Mouse (Mus musculus) myocyte (in vitro differentiated cells): ENCODE results near the gene Hcn1. TPM values are rescaled to one million over a fixed set of nuclear protein-coding genes. Genes with fewer than 3 reads are reported as not detected.

Source experiments
- H3K27me3 ChIP-seq: one replicate; pipeline ENCODE4 v1.6.1; 2011; ENCODE audit not compliant: control insufficient read depth, insufficient read depth, insufficient read length
- H3K36me3 ChIP-seq: one replicate; pipeline ENCODE4 v1.6.1; 2011; ENCODE audit not compliant: control insufficient read depth, insufficient read depth
- H3K4me2 ChIP-seq: one replicate; pipeline ENCODE4 v1.6.1; 2011; ENCODE audit warnings: low read depth, control low read depth
- H3K4me3 ChIP-seq: one replicate; pipeline ENCODE4 v1.5.1; 2011; ENCODE audit warnings: mild to moderate bottlenecking, control low read depth, moderate library complexity
- H3K79me2 ChIP-seq: one replicate; pipeline ENCODE4 v1.6.1; 2011; ENCODE audit not compliant: control insufficient read depth, insufficient read depth
- H3ac ChIP-seq: one replicate; pipeline ENCODE4 v1.6.1; 2011; ENCODE audit not compliant: control insufficient read depth, insufficient read length
- CEBPB ChIP-seq: IDR thresholded peaks from 2 replicates; pipeline ENCODE4 v1.6.1; 2011; ENCODE audit warnings: mild to moderate bottlenecking, moderate library complexity; ENCODE audit not compliant: poor library complexity, insufficient read depth, severe bottlenecking
- E2F4 ChIP-seq: IDR thresholded peaks from one replicate; pipeline ENCODE4 v1.6.1; 2011; ENCODE audit warnings: mild to moderate bottlenecking, control low read depth, moderate library complexity; ENCODE audit not compliant: insufficient read depth
- MAX ChIP-seq: IDR thresholded peaks from one replicate; pipeline ENCODE4 v1.6.1; 2011; ENCODE audit warnings: low read depth, mild to moderate bottlenecking, control low read depth
- MYOD1 ChIP-seq, 3 experiments: IDR thresholded peaks; one replicate each; pipeline ENCODE4 v1.6.1; 2011; ENCODE audit warnings: control low read depth in 2 of 3, low read depth in 2 of 3, mild to moderate bottlenecking in 2 of 3, moderate library complexity in 1 of 3; ENCODE audit not compliant: insufficient read length in 2 of 3, control insufficient read depth in 1 of 3
- MYOG ChIP-seq, 3 experiments: IDR thresholded peaks; one replicate each; pipeline ENCODE4 v1.6.1; 2011; ENCODE audit warnings: control low read depth in 2 of 3, low read depth in 2 of 3, mild to moderate bottlenecking in 2 of 3; ENCODE audit not compliant: insufficient read length in 2 of 3, control insufficient read depth in 1 of 3, insufficient read depth in 1 of 3
- POLR2A ChIP-seq: IDR thresholded peaks from one replicate; pipeline ENCODE4 v1.6.1; 2011; ENCODE audit warnings: low read depth, mild to moderate bottlenecking, control low read depth, moderate library complexity; ENCODE audit not compliant: insufficient read length
- POLR2AphosphoS2 ChIP-seq: IDR thresholded peaks from one replicate; pipeline ENCODE4 v1.6.1; 2011; ENCODE audit warnings: low read depth, control low read depth; ENCODE audit not compliant: insufficient read length
- REST ChIP-seq: IDR thresholded peaks from one replicate; pipeline ENCODE4 v1.6.1; 2011; ENCODE audit warnings: mild to moderate bottlenecking, control low read depth, moderate library complexity; ENCODE audit not compliant: insufficient read depth, insufficient read length
- SRF ChIP-seq: IDR thresholded peaks from one replicate; pipeline ENCODE4 v1.6.1; 2011; ENCODE audit warnings: low read depth; ENCODE audit not compliant: control insufficient read depth, insufficient read length
- TCF12 ChIP-seq: IDR thresholded peaks from one replicate; pipeline ENCODE4 v1.6.1; 2011; ENCODE audit warnings: mild to moderate bottlenecking, control low read depth; ENCODE audit not compliant: poor library complexity, insufficient read depth, severe bottlenecking
- TCF3 ChIP-seq: IDR thresholded peaks from one replicate; pipeline ENCODE4 v1.6.1; 2011; ENCODE audit warnings: low read depth, control low read depth; ENCODE audit not compliant: insufficient read length
- USF1 ChIP-seq: IDR thresholded peaks from one replicate; pipeline ENCODE4 v1.6.1; 2011; ENCODE audit warnings: low read depth, mild to moderate bottlenecking, control low read depth, moderate library complexity
- polyA plus RNA-seq: library from polyadenylated mRNA; unstranded; fragments of >200 nt; fragmentation: generic; extraction: Trizol; gene quantifications from one replicate; pipeline ENCODE4 v1.2.1, GENCODE M21; 2012; ENCODE audit warnings: missing spikeins

Hcn1 gene
- polyA plus RNA-seq, 1 experiment, result 0.13 TPM

DNA sequence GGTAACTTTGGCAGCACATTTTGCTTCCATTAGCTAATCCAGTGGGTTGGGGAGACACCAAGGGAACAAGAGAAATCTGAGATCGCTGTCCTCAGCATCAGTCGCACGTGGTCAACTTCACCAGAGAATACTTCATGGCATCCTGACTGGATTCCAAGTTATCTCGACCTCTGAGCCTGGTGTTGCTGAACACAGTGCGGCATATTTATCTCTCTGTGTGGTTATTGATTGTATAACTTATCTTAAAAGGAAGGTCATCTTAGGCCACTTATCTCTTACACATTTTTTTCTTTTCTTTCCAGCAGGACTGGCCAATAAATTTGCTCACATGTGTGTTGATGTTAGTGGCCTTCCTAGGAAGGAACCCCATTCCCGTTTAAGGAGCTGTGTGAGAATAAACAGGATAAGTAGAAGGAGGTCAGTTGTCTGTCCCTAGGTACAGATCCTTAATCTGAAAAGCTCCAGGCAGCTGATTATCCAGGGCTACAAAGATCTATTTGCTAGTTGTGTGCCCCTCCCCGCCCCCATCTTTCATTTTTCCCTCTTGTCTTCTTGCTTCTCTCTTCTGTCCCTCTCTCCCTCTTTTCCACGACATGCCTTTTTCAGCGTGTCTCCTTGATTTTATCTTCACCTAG, 672 bp upstream of the Hcn1 start:
- H3K27me3 ChIP-seq, result no peaks in the 10 kb centered on the region
- no peak overlapping the region for H3K4me2 ChIP-seq
- no peaks in the 10 kb centered on the region for H3K36me3 ChIP-seq
- no peak overlapping the region for H3ac ChIP-seq
- H3K4me3 ChIP-seq, result no peak overlapping the region
- H3K79me2 ChIP-seq, result no peaks in the 10 kb centered on the region
- TF ChIP-seq USF1, result no peak
- no peak for TF ChIP-seq REST
- TF ChIP-seq E2F4, result no peak
- no peak for TF ChIP-seq TCF3
- no peak for TF ChIP-seq POLR2A
- TF ChIP-seq TCF12, result no peak
- TF ChIP-seq CEBPB, result no peak
- no peak for TF ChIP-seq MYOD1 (IDR thresholded peaks at IDR 0.05; ENCODE audit: control insufficient read depth in 1 of 3, insufficient read length in 2 of 3, low read depth in 2 of 3)
- no peak for TF ChIP-seq MYOG (IDR thresholded peaks at IDR 0.05; ENCODE audit: control insufficient read depth in 1 of 3, insufficient read depth in 1 of 3, insufficient read length in 2 of 3, low read depth in 2 of 3)
- TF ChIP-seq POLR2AphosphoS2, result no peak
- TF ChIP-seq SRF, result no peak
- TF ChIP-seq MAX, result no peak

- Histone ChIP-seq H3K27me3 (no peaks in the 10 kb centered on the region), H3K79me2 (no peaks in the 10 kb centered on the region), H3ac (no peak overlapping the region), H3K36me3 (no peaks in the 10 kb centered on the region), H3K4me3 (no peak overlapping the region), H3K4me2 (peak overlapping the region; percentile 34)
- TF ChIP-seq POLR2AphosphoS2 (no peak), MYOG (IDR thresholded peaks at IDR 0.05; ENCODE audit: control insufficient read depth in 1 of 3, insufficient read depth in 1 of 3, insufficient read length in 2 of 3, low read depth in 2 of 3) (no peak), SRF (no peak), MYOD1 (IDR thresholded peaks at IDR 0.05; ENCODE audit: control insufficient read depth in 1 of 3, insufficient read length in 2 of 3, low read depth in 2 of 3) (no peak), CEBPB (no peak), TCF12 (no peak), MAX (no peak), USF1 (no peak), REST (no peak), POLR2A (no peak), TCF3 (no peak), E2F4 (no peak)
These were observed 668 bp downstream of the Hcn1 start for GRCm38 (mm10) chr13:117602617-117603358.

- Histone ChIP-seq H3K4me3 (no peak overlapping the region), H3K27me3 (no peaks in the 10 kb centered on the region), H3K36me3 (no peaks in the 10 kb centered on the region), H3K79me2 (no peaks in the 10 kb centered on the region), H3K4me2 (peak overlapping the region; percentile 34), H3ac (no peak overlapping the region)
- TF ChIP-seq MYOD1 (IDR thresholded peaks at IDR 0.05; ENCODE audit: control insufficient read depth in 1 of 3, insufficient read length in 2 of 3, low read depth in 2 of 3) (peak in 1 of 3 experiments; percentile 16), E2F4 (no peak), TCF12 (no peak), MAX (no peak)
These were observed 1.3 kb downstream of the Hcn1 start for GRCm38 (mm10) chr13:117603421-117603820.

DNA sequence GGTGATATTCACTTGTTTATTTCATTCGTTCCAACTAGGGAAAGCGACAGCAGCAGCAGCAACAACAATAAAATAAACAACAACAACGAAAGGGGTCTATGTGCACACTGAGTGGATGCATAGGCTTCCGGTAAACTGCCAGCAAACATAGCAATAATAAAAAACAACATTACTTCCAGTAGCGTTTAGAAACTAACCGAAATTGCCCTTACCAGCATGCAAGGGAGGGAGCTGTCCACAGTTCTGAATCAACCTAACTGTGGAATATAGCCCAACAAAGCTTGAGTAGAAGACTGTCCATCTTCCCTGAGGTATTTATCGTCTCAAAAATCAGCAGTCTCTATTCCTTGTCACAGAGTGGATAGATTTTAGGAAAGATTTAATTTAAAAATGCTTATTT, 2.0 kb downstream of the Hcn1 start:
- Histone ChIP-seq H3K27me3 (no peaks in the 10 kb centered on the region), H3K4me3 (no peak overlapping the region), H3K4me2 (no peak overlapping the region), H3K36me3 (no peaks in the 10 kb centered on the region), H3ac (no peak overlapping the region), H3K79me2 (no peaks in the 10 kb centered on the region)
- no peak for TF ChIP-seq MYOG (IDR thresholded peaks at IDR 0.05; ENCODE audit: control insufficient read depth in 1 of 3, insufficient read depth in 1 of 3, insufficient read length in 2 of 3, low read depth in 2 of 3)
- no peak for TF ChIP-seq POLR2AphosphoS2
- TF ChIP-seq USF1, result no peak
- TF ChIP-seq POLR2A, result no peak
- TF ChIP-seq TCF12, result no peak
- peak; percentile 80 for TF ChIP-seq REST
- TF ChIP-seq MAX, result peak; percentile 66
- no peak for TF ChIP-seq SRF
- TF ChIP-seq MYOD1 (IDR thresholded peaks at IDR 0.05; ENCODE audit: control insufficient read depth in 1 of 3, insufficient read length in 2 of 3, low read depth in 2 of 3), result no peak
